Mouse (Mus musculus): Measurements from ENCODE around the gene Wsb2. TPM values are rescaled to one million over a fixed set of nuclear protein-coding genes. Genes with fewer than 3 reads are reported as not detected.

The Wsb2 gene
- 328 and 333 TPM in 2 replicates for polyA plus RNA-seq (2012; rRNA removed)

GRCm38 (mm10) chr5:117357129-117357477 is at the start of gene Wsb2:
Gene Wsb2 (plus strand): TSS chr5:117357304.

GRCm38 (mm10) chr5:117318741-117319629 is 38.1 kb upstream of the Wsb2 start, which contains the start of gene Vsig10:
Gene Vsig10 (plus strand): TSS chr5:117319083.

GRCm38 (mm10) chr5:117388877-117389276 is 31.8 kb downstream of the Wsb2 start, which contains the start of gene Rfc5:
Gene Rfc5 (minus strand): TSS chr5:117389047.

GRCm38 (mm10) chr5:117413507-117414501 is 56.7 kb downstream of the Wsb2 start, which contains the start of gene Ksr2:
Gene Ksr2 (plus strand): TSS chr5:117414000.

Other genes starting within 250 kb of the Wsb2 start
- gene Suds3, start 241.2 kb upstream of the Wsb2 start, polyA plus RNA-seq (2012; rRNA removed) = 89.3 and 89.8 TPM in 2 replicates
- 41.1 and 43.9 TPM in 2 replicates for gene Taok3, start 237.2 kb upstream of the Wsb2 start, polyA plus RNA-seq (2012; rRNA removed)
- 1,026 and 1,028 TPM in 2 replicates for gene Pebp1, start 69.7 kb upstream of the Wsb2 start, polyA plus RNA-seq (2012; rRNA removed)
- gene Vsig10, start 38.2 kb upstream of the Wsb2 start, polyA plus RNA-seq (2012; rRNA removed) = 1.6 and 1.8 TPM in 2 replicates
- gene Rfc5, start 31.7 kb downstream of the Wsb2 start, polyA plus RNA-seq (2012; rRNA removed) = 21.0 and 21.3 TPM in 2 replicates
- 3.1 and 3.3 TPM in 2 replicates for gene Ksr2, start 56.7 kb downstream of the Wsb2 start, polyA plus RNA-seq (2012; rRNA removed)